Mouse (Mus musculus) thymus, postnatal 36 days (tissue): ENCODE results near the gene Sh2d3c.
A peak's percentile ranks its signal among the peaks of the same experiment; 100 is the strongest.

Experiments used
- DNase-seq, 2 experiments: peaks; one replicate each; pipeline ENCODE4 v3.0.0; 2022; ENCODE audit warnings: mixed read lengths in 2 of 2

Sh2d3c gene

DNA sequence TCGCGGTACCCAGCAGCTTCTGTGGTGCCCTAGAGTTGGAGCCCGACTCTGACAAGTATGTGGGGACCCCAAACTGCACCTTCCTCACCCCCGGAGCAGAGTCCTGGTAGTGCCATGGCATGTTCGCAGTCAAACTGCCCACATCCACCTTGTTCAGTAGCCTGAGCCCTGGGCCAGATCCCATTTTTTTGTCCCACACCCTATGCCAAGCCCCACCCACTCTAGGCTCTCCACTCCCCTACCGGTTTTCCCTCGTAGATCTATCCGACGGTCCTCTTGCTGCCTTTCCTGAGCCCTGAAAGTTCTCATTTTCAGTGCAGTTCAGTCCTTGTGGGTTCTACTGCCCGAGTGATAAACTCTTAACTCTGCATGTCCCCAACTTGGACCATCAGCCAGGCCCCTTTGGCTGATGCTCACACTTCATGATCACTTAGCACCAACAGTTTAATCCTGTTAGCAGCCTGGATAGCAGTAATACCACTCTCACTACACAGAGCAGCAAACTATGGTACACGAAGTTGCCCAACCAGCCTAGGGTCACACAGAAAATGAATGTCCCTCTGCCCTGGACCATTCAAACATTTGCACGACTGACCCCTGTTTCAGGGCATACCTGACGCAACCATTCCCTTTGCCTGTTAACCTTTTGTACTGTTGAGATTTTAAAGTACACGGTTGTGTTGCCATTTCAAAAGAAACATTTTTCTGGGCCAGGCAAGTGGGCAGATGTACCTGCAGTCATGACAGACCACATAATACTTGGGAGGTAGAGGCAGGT, 19.7 kb upstream of the Sh2d3c start:
- DNase-seq = no peak

DNA sequence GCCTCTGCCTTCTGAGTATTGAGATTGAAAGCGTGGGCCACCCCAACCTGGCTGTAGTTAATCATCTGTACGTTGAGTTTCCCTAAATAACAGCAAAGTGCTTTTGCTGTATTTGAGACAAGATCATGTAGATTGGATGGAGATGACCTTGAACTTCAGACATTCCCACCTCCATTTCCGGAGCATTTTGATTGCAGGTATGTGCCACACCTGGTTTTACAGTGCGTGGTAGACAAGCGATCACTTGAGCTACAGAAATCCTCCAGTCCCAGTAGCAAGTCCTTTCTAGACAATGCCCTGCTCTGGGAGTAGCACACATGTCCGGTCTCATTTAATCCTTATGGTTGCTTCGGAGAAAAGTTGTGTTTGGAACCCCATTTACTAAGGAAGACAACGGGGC, 17.8 kb upstream of the Sh2d3c start:
- no peak for DNase-seq

DNA sequence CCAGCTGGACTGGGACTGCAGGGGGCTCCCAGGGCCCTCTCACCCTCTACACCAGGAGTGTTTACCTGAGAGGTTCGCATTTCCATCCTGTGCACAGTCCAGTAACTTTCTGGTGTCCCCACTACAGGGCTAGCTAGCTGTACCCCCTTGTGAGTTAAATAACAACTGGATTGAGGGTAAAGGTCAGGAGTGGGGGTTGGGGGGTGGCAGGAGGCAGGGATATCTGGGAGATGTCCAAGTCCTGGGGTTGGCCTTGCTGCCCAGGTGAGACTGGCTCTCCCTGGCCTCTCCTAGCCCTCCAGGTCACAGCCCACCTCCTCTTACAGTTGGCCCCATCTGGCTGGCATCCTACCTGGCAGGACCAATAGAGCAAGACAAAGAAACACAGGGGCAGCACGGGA, 16.8 kb upstream of the Sh2d3c start, which contains the start of gene Fpgs:
Gene Fpgs (minus strand): TSS at position 125 of the 401 bp plus-strand sequence.
- peak in 1 of 2 experiments; percentile 7 for DNase-seq

DNA sequence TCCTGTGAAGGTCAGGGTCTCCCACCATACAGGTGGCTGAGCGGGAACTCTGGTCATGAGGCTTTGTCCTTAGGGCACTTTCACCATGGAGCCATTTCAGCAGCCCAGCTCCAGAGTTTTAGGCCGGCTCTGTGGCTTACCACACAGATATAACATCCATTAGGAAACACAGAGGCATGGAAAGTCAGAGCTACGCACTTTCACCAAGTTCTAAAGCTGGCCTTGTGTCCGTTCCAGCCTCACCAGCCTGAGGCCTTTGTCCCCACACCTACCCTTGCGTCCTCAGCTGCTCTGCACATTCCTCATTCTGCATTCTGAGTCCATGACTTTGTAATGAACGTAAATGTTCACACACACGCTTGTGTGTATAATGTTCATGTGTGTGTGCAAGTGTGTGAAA, 15.8 kb upstream of the Sh2d3c start:
- DNase-seq = no peak

DNA sequence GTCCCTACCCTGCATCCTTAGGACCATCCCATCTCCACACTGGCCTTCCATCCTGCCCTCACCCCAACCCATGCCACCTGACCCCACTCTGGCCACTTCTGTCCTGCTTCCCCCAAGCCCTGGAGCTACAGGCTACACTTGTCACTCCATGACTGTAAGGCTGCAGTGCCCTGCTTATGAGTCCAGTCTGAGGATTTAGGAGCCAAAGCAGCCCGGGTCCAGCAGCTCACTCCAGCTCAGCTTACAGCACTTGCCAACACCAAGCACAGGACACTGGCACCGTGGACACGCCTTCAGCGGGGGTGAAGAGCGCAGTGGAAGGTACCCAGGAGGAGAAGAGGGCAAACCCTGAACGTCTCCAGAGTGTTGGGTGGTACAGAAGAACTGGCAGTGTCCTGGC, 13.9 kb upstream of the Sh2d3c start:
- no peak for DNase-seq

DNA sequence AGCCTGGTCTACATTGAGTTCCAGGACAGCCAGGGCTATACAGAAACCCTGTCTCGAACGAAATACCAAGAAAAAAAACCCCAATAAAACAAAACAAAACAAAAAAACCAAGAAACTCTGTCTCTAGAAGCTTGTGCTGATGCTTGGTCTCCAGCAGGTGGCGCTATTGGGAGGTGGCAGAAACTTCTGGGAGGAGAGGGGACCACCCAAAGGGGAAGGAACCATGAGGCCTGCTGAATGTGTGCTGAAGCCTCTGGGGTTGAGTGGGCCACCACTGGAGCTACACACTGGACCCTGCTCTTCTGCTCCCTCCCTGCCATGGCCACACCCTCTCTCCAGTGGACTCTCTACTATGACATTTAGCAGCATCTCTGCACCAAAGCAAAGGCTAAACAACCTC, 12.2 kb upstream of the Sh2d3c start:
- DNase-seq = peak; percentile 68 to 69

DNA sequence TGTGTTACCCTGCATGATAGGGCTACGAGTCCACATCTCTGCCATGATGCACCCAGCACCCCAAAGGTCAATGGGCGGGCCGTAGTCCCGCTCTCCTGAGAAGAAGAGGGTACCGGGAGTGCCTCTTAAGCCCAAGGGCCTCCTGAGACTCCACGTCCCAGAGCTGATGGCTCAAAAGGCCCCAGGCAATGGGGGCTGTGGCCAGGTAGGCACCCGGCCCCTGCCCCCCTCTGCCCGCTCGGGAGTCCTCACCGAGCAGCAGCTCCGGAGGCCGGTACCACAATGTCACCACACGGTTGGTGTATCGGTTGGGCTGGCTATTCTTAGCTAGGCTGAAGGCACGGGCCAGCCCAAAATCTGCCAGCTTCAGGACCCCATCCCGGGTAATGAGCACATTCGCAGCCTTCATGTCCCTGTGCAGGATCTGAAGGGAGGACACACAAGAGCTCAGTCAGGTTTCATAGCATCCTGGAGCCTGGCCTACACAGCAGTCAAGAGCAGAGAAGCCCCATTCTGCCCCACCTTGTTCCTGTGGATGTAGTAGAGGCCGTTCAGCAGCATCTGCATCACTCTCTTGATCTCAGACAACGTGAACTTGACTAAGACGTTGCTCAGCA, 11.2 kb upstream of the Sh2d3c start:
- DNase-seq = no peak

DNA sequence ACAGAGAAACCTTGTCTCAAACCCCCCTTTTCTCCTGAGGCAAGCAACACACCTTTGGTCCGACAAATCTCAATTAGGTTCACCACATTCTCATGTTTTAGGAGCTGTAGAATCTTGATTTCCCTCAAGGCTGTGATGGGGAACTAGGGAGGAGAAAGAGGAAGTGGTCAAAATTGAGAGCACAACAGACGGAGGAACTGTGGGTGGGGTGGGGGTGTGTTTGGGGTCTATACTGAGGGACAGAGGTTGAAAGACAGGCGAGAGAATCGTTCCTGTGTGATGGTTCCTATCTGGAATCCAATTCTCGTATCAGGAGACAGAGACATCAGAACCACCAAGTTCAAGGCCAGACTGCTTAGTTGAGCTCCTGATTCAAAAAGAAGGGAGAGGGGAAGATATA, 10.4 kb upstream of the Sh2d3c start:
- DNase-seq = no peak

DNA sequence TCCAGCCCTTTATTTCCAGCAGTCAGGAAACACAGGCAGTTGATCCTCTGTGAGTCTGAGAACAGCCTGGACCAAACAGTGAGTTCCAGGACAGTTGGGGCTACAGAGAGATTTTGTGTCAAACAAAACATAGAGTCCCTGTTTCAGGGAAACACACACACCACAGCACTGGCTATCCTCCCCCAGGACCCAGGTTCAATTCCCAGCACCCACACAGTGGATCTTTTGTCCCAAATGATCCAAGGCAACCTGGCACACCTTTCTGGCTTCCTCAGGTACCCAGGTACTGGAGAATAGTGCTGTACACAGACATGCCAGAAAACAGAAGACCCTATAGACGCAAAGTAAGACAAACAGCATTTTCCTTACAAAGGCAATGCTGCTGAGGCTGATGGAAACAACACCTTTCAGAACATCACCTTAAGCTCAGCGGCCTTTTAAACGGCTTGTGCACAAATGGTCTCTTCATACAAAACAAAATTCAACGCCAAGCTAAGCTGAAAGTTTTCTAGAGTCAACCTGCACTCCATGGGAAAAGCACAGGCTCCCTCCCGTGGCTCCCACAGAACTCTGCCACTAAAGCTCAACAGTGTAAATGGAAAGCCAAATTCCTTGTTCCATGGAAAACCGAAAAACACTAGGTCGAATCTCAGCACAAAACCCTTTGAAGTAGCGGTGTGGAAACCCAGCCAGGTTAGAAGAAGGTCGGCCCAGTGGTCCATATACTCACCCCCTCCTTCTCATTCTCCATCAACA, 9.4 kb upstream of the Sh2d3c start:
- DNase-seq = no peak

DNA sequence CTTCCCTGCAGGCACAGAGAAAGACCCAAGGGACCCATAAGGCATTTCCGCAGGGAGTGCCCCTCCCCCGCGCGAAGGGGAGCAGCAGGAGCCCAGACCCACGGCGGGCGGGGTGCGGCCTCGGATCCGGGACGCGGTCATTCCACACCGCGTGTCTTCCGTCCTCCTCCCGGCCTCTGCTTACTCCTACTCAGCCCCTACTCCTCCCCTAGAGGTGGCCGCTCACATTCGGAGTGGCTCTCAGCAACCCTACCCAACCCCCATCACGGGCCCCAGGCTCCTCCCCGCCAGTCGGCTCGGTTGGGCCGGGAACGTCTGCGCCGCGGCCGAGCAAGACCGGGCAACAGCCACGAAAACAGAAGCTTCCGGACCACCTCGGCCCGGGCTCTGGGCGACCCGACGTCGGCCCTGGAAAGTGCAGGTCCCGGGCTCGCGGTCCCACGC, 8.7 kb upstream of the Sh2d3c start:
- DNase-seq = peak; percentile 64 to 78

DNA sequence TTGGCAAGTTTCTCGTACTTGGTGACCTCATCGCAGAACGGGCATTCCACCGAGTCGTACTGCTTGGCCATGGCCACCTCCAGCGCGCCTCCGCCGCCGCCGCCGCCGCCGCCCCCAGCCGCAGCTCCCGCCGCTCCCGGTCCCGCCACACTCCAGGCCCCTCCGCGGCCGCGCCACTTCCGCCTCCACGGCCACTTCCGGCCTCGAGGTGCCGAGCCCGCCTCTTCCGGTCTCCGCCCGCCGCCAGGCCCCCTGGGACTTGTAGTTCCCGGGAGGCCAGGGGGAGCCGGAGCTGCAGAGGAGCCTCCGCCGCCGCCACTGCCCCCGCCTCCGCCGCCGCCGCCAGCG, 8.3 kb upstream of the Sh2d3c start:
- DNase-seq = peak; percentile 94 to 96

DNA sequence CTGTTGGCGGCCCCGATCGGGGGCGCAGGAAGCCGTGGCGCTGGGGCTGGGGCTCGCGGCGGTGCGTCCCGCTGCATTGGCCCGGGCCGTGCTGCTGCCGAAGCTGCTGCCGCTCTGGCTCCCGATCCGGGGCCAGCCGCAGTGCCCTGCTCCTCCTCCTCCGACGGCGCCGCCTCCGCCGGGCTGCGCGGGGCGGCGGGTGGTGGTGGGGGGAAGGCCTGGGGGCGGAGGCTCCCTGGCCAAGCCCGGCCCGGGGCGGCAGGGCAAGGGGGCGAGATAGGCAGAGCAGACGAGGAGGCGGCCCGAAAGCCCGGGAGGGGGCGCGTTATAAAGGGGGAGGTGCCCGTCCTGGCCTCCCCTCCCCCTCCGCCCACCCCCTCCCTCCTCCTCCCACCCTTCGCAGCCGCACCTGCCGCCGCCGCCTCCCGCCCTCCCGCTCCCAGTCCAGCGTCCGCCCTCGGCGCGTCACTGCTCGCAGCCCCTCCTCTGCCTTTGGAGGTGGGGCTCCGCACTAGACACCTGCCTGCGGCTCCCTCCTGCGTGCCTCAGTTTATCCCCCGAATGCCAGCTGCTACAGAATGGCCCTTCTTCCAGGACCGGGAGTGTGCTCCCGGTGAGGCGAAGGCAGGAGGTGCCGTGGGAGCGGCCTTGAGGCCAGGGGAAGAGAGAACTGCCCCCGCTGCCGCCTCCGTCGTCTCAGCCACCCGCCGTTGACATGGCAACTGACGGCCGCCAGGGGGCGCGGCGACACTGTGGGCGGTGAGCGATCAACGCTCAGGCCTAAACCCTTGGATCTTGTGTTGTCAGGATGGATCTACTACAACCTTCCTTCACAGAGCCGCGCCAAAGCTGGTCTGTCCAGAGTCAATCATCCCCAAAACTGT, 7.7 kb upstream of the Sh2d3c start, which contains the start of gene Cdk9:
Gene Cdk9 (minus strand): TSS at position 143 of the 884 bp plus-strand sequence.
- DNase-seq = peak; percentile 92 to 95

DNA sequence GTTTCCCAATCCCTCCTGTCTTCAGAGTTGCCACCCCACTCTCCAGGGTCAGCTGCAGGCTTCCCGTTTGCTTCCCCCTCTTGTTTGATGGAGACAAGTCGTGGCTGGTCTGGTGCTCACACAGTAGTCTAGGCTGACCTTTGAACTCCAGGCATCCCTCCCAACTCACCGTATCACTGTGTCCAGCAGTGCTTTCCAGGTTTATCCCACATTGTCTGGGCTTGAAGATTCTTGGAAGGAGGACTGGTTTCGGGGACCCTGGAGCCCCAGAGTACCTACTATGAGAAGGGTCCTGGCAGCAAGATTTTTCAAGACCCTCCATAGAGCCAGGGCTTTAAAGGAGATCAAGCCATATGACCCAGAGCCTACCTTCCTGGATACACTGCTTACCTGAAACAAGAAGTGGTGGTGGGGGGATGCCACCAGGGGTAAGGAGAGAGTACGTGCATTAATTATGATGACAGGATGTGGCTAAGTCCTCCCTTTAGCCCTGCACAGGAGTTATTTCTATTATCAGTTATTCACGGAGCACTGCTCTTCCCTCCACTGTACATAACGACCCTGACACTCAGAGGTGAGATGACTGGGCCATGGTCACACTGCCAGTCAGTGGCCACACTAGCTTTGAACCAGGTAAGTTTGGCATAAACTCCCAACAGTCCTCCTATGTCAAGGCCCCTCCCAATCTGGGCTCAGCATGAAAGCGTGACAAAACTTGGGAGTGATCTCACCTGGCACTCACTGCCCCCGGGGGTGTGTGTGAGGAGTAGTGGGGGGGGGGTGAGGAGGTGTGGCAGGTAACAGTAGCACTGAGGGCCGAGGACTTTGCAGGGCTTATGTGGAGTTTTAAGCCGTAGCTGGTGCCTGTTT, 6.5 kb upstream of the Sh2d3c start:
- peak in 1 of 2 experiments; percentile 32 for DNase-seq

DNA sequence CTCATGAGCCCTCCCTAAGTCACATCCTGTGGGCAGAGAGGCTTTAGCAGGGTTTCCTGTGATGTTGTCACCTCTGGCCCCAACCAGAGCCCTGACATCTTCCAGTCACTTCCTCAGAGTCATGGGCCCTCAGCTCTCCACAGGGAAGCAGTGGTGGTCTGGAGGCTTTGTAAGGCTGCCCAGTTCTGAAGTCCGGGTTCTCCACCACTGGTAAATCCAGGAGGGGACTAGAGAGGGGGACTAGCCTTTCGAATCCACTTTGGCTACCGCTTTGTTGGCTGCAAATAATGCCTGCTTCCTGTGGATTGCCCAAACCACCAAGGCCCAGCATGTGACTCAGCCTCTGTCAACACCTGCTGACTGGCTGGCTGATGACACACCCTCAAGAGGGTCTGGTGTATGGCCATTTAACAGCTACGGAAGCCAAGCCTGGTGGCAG, 5.8 kb upstream of the Sh2d3c start:
- DNase-seq = peak; percentile 27 to 42

DNA sequence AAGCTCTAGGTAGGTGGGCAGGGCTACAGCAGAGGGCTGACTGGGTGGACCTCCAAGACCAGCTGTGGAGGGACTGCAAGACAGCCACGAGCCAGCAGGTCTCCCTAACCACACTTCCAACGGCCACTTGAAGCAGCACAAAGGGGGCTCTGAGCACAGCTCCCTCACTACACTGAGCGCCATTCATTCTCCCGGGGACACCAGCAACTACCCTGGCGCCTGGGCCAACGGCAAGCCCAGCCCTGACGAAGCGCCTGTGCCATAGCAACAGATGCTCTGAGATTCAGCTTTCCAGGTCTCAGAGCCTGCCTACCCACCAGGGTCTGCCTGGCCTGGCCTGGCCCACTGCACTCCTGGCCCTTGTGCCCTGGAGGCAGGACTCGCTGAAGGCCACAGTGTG, 2.1 kb upstream of the Sh2d3c start:
- DNase-seq = peak in 1 of 2 experiments; percentile 39

DNA sequence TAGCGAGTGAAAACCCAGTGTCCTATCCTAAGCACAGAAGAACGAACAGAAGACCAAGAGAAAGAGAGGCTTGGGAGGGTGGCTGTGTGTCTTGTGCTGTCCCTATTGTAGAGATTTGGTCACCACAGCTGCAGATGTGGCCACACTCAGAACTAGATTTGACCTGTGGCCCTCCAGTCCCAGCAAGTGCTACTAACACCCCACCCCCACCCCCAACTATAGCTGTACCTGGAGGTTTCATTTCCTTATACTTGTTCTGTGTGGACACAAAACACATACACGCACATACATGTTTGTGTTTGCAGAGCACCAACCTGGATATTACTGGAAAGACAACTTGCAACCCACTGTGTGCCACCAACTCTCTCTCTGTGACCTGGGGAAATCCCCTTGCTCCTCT, 802 bp upstream of the Sh2d3c start:
- DNase-seq = no peak

DNA sequence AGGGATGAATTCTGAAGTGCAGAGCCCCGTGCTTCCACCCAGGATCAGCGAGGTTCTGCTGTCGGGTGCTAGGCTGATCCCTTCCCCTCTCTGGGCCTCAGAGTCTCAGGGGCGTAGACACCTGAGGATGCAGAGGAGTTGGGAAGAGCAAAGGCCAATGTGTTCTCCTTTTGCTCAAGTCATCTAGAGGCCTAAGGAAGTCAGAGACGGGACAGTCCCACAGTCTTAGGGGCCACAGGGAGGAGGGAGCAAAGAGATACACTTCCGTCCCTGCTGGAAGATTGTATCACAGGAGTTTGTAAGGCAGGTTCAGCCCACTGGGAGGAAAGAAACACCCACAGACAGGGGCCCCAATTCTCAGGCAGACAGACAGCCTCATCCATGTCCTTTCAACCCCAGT, 1.2 kb downstream of the Sh2d3c start:
- DNase-seq = peak; percentile 45 to 48

DNA sequence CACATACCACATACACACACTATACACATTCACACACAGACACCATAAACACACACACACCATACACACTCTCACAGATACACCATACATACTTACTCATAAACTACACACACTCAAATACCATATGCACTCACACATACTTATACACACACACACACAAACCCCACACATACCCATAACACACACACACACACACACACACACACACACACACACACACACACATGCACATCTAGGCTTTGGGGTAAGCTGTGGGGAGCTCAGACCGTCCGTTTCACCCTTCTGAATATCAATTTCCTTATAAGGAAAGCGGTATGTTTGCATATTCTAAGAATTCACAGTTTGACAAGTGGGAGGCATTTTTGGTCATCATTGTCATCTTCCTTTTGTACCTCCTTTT, 1.7 kb downstream of the Sh2d3c start:
- DNase-seq = no peak

DNA sequence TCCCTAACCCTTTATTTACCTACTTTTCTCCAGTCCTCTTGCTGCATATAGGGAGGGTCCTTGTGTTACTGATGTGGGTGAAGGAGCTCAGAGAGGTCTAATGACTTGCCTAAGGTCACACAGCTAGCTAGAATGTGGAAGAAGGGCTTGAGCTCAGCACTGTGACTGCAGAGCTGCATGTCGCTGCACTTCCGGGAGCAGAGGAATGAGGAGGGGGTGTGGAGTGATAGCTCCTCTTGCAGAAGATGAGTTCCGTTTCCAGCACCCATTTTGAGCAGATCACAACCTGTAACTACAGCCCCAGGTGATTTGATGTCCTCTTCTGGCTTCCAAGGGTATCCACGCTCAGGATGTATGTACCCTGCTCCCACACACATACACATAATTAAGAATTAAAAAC, 3.3 kb downstream of the Sh2d3c start:
- no peak for DNase-seq

DNA sequence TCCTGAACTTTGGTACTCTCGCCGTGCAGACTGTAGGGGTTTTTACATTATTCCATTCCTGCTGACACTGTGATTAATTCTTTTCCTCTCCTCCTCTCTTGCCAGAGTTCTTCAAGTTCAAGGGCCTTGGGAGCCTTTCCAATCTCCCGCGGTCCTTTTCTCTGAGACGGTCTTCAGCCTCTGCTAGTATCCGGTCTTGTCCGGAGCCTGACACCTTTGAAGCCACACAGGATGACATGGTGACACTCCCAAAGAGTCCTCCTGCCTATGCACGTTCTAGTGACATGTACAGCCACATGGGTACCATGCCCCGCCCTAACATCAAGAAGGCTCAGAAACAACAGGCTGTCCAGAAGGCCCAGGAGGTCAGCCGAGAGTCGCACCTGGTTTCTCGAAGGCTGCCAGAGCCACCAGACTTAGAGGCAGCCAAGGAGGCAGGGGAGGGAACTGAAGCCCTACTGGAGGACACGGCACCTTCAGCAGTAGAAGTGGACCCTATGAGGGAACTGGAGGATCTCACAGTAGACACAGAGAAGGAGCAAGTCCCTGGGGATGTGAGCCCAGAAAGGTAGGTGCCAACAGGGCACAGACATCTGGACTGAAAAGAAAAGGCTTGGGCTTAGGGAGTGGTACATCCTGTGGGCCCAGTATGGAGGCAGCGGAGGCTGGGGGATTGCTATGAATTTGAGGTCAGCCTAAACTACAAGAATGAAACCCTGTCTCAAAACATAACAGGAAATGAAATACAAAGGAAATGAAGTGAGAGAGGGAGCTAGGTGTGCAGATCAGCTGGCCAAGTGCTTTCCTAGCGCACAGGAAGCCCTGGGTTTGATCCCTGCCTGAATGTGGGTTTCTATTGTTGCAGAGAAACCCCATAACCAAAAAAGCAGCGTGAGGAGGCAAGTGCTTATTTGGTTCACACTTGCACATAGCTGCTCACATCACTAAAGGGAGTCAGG, 4.3 kb downstream of the Sh2d3c start:
- peak; percentile 51 to 71 for DNase-seq
